Mouse (Mus musculus) thymus, postnatal 25 days (tissue): ENCODE data around the gene Gm21860.
A peak's percentile ranks its signal among the peaks of the same experiment; 100 is the strongest.
"Not testable (repeated sequence)": the region's sequence is repeated elsewhere in the genome, so short reads cannot be mapped to it uniquely, and the experiment has no call there.

Source experiments
- DNase-seq: peaks from one replicate; pipeline ENCODE4 v3.0.0; 2022

The Gm21860 gene

GRCm38 (mm10) chrY:90731593-90731955 is 23.0 kb downstream of the Gm21860 start:
- DNase-seq = not testable (repeated sequence)

- peak; percentile 46 for DNase-seq
Observed at GRCm38 (mm10) chrY:90730908-90731592, 23.6 kb downstream of the Gm21860 start.

GRCm38 (mm10) chrY:90729816-90730303 is 24.8 kb downstream of the Gm21860 start:
- DNase-seq = not testable (repeated sequence)

- peak; percentile 12 for DNase-seq
Observed at GRCm38 (mm10) chrY:90728905-90729256, 25.7 kb downstream of the Gm21860 start.

GRCm38 (mm10) chrY:90728251-90728904 is 26.2 kb downstream of the Gm21860 start:
- DNase-seq = not testable (repeated sequence)

GRCm38 (mm10) chrY:90727121-90727908 is 27.3 kb downstream of the Gm21860 start:
- DNase-seq = not testable (repeated sequence)

GRCm38 (mm10) chrY:90725701-90726451 is 28.7 kb downstream of the Gm21860 start:
- DNase-seq = peak; percentile 8

- DNase-seq = not testable (repeated sequence)
Observed at GRCm38 (mm10) chrY:90725166-90725565, 29.5 kb downstream of the Gm21860 start.

GRCm38 (mm10) chrY:90724014-90724709 is 30.5 kb downstream of the Gm21860 start:
- DNase-seq = peak; percentile 35

GRCm38 (mm10) chrY:90723336-90723987 is 31.2 kb downstream of the Gm21860 start:
- DNase-seq = peak; percentile 36

GRCm38 (mm10) chrY:90720505-90720904 is 34.1 kb downstream of the Gm21860 start:
- DNase-seq = not testable (repeated sequence)

GRCm38 (mm10) chrY:90719403-90720232 is 35.0 kb downstream of the Gm21860 start:
- not testable (repeated sequence) for DNase-seq

GRCm38 (mm10) chrY:90718583-90719402 is 35.8 kb downstream of the Gm21860 start:
- peak; percentile 42 for DNase-seq

- DNase-seq = not testable (repeated sequence)
Observed at GRCm38 (mm10) chrY:90718021-90718420, 36.6 kb downstream of the Gm21860 start.

GRCm38 (mm10) chrY:90717496-90717895 is 37.1 kb downstream of the Gm21860 start:
- DNase-seq = peak; percentile 12
